Mouse (Mus musculus) CD8-positive naive resting alpha-beta T cell, adult 2 months (primary cell): ENCODE data around the gene Pde2a.

Experiments
- DNase-seq, 2 experiments: peaks; one replicate each; pipeline ENCODE4 v3.0.0; 2022; ENCODE audit warnings: low read depth in 2 of 2, low spot score in 2 of 2

The Pde2a gene

GRCm38 (mm10) chr7:101509212-101509611 lies 87.7 kb downstream of the Pde2a start:
- DNase-seq: no peak

- DNase-seq: no peak
Measured at GRCm38 (mm10) chr7:101513655-101514054, 92.2 kb downstream of the Pde2a start.

- DNase-seq: no peak
Measured at GRCm38 (mm10) chr7:101514768-101515167, 93.3 kb downstream of the Pde2a start.

- no peak for DNase-seq
Measured at GRCm38 (mm10) chr7:101515295-101515694, 93.8 kb downstream of the Pde2a start.

GRCm38 (mm10) chr7:101516460-101516859 lies 95.0 kb downstream of the Pde2a start:
- peak; percentile 38 to 58 for DNase-seq

GRCm38 (mm10) chr7:101521696-101522095 lies 100.2 kb downstream of the Pde2a start:
- no peak for DNase-seq

- no peak for DNase-seq
Measured at GRCm38 (mm10) chr7:101523205-101523604, 101.7 kb downstream of the Pde2a start.

GRCm38 (mm10) chr7:101526484-101526883 lies 105.0 kb downstream of the Pde2a start:
- DNase-seq: no peak

- no peak for DNase-seq
Measured at GRCm38 (mm10) chr7:101534428-101534827, 112.9 kb downstream of the Pde2a start.

GRCm38 (mm10) chr7:101535102-101535501 lies 113.6 kb downstream of the Pde2a start:
- no peak for DNase-seq

- DNase-seq: no peak
Measured at GRCm38 (mm10) chr7:101535517-101535916, 114.0 kb downstream of the Pde2a start.

GRCm38 (mm10) chr7:101537541-101537940 lies 116.0 kb downstream of the Pde2a start:
- no peak for DNase-seq

GRCm38 (mm10) chr7:101538141-101538933 lies 116.8 kb downstream of the Pde2a start:
- DNase-seq: peak; percentile 66 to 80

GRCm38 (mm10) chr7:101539774-101540173 lies 118.3 kb downstream of the Pde2a start:
- DNase-seq: no peak

- no peak for DNase-seq
Measured at GRCm38 (mm10) chr7:101540684-101541083, 119.2 kb downstream of the Pde2a start.

- peak; percentile 61 to 79 for DNase-seq
Measured at GRCm38 (mm10) chr7:101541132-101541531, 119.6 kb downstream of the Pde2a start.

GRCm38 (mm10) chr7:101541734-101542133 lies 120.2 kb downstream of the Pde2a start:
- no peak for DNase-seq

GRCm38 (mm10) chr7:101547651-101548050 lies 126.2 kb downstream of the Pde2a start:
- peak; percentile 60 to 67 for DNase-seq

GRCm38 (mm10) chr7:101549266-101549665 lies 127.8 kb downstream of the Pde2a start:
- DNase-seq: no peak

GRCm38 (mm10) chr7:101550686-101551485 lies 129.4 kb downstream of the Pde2a start:
- peak in 1 of 2 experiments; percentile 30 for DNase-seq

GRCm38 (mm10) chr7:101551530-101551929 lies 130.0 kb downstream of the Pde2a start:
- no peak for DNase-seq

GRCm38 (mm10) chr7:101555473-101555872 lies 134.0 kb downstream of the Pde2a start:
- DNase-seq: peak in 1 of 2 experiments; percentile 61
